Mouse (Mus musculus) neural tube, embryonic 12.5 days (tissue): ENCODE data around the gene Prm1. TPM values are rescaled to one million over a fixed set of nuclear protein-coding genes. Genes with fewer than 3 reads are reported as not detected.

Experiments
- ATAC-seq: fragments of 200-750 bp; cut with Nextera tagmentation; 2 replicates; pipeline ENCODE4 v1.8.0; 2017; ENCODE audit warnings: low read depth, mild to moderate bottlenecking, moderate TSS enrichment, moderate library complexity; ENCODE audit not compliant: low FRiP score
- H3K27ac ChIP-seq: fragments of 300-500 bp; sonication (generic); 2 replicates; pipeline ENCODE4 v1.5.1; 2016
- H3K27me3 ChIP-seq: fragments of 300-500 bp; sonication (generic); replicated peaks from 2 replicates; pipeline ENCODE4 v1.6.1; 2016; ENCODE audit warnings: mild to moderate bottlenecking
- H3K36me3 ChIP-seq: fragments of 300-500 bp; sonication (generic); 2 replicates; pipeline ENCODE4 v1.6.1; 2016; ENCODE audit warnings: mild to moderate bottlenecking
- H3K4me1 ChIP-seq: fragments of 300-500 bp; sonication (generic); 2 replicates; pipeline ENCODE4 v1.6.1; 2016
- H3K4me2 ChIP-seq: fragments of 300-500 bp; sonication (generic); replicated peaks from 2 replicates; pipeline ENCODE4 v1.6.1; 2016; ENCODE audit warnings: mild to moderate bottlenecking
- H3K4me3 ChIP-seq: fragments of 300-500 bp; sonication (generic); 2 replicates; pipeline ENCODE4 v1.5.1; 2016
- H3K9ac ChIP-seq: fragments of 300-500 bp; sonication (generic); 2 replicates; pipeline ENCODE4 v1.6.1; 2016; ENCODE audit warnings: mild to moderate bottlenecking
- H3K9me3 ChIP-seq: fragments of 300-500 bp; sonication (generic); 2 replicates; pipeline ENCODE4 v1.6.1; 2016; ENCODE audit warnings: mild to moderate bottlenecking
- WGBS: fragments of 180-500 bp; shearing (Covaris S2); methylation state at CpG from one replicate; pipeline ENCODE4 v1.1.7; 2016; 5-methylcytosine and 5-hydroxymethylcytosine counted together
- polyA plus RNA-seq: library from polyadenylated mRNA; unstranded; fragments of >200 nt; fragmentation: Nextera tagmentation; extraction: Ambion mirVana; gene quantifications from 2 replicates; pipeline ENCODE4 v1.2.1, GENCODE M21; 2016

Prm1 gene
- polyA plus RNA-seq, 1 experiment from 2014 or later = not detected

DNA sequence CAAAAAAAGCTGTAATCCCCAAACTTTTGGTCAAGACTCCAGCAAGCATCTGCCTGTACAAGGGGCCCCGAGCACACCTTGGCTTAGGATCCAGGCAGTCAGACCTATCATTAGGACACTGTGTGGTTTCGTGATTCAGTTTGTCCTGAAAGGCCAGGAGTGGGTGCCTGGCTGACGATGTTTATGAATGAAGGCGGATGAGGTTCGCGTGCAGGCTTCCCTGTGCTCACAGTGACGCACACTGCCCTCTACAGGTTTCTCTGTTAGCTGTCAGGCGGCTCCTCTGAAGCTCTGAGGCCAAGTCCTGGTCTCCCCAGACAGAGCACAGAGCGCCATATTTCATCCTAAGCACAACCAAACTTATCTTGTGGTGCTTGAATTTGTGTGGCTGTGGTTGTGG, 19.4 kb downstream of the Prm1 start:
- H3K9me3 ChIP-seq = no peaks in the 10 kb centered on the region

DNA sequence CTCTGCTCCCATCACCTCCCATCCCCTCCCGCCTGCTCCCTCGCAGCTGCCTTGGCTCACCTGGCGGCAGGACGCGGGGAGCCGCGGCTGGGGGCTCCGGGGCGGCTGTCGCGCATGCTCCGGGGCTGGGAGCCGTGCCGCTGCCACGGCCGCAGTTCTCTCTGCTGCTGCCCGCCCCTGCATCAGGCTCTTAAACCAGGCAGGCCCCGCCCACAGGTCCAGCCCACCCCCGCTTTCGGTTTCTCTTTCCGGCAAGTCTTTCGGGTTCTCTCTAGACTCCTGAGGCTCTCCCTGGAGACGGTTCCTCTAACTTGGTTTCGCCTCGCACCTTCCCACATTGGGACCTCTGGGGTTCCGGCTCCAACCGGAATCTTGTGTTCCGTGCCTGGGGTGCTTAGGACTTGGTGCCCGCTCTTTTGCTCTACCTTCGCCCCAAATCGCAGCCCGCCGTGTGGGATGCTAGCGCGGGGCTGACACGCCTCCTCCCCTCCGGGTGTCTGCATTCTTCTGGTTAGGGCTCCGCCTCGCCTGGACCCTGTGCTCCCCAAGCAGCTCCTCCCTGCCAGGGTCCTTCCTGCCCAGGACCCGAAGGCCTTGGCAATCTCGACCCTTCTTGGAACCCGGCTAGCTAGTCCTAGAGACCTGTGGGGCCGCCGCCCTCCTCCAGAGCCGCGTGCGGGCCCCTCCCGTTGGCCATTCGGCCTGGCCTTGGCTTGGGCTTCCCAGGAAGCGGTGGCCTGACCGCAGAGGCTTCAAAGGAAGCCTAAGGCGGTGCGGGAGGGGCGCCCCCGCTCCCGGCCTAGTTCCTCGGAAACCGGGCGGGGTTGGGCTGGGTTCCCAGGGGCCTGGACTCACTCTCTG, 20.0 kb downstream of the Prm1 start, which contains the start of gene Socs1:
TSS of gene Socs1 (minus strand) at position 166 of the 861 bp plus-strand sequence.
- Histone ChIP-seq H3K36me3 (no peaks in the 10 kb centered on the region), H3K27ac (peak within 1 kb of the TSS; percentile 65), H3K4me1 (peaks cover 26% of the 10 kb centered on the region), H3K4me2 (peak within 1 kb of the TSS; percentile 99), H3K9ac (peak within 1 kb of the TSS; percentile 73), H3K9me3 (no peaks in the 10 kb centered on the region), H3K27me3 (peaks cover 30% of the 10 kb centered on the region; the same call in 1 of the 2 replicates), H3K4me3 (peak within 1 kb of the TSS; percentile 68)
- under 1% methylated on average over 59 of the region's 59 CpGs for WGBS
- ATAC-seq = peak; percentile 86

More for the DNA sequence above, 19.4 kb downstream of the Prm1 start:
- WGBS = 3% methylated on average over 9 of the region's 9 CpGs
- H3K4me2 ChIP-seq = peak overlapping the region; percentile 99
- H3K9ac ChIP-seq = peak overlapping the region; percentile 73
- H3K4me1 ChIP-seq = peaks cover 26% of the 10 kb centered on the region
- peaks cover 30% of the 10 kb centered on the region; the same call in 1 of the 2 replicates for H3K27me3 ChIP-seq
- H3K27ac ChIP-seq = 0 out of 2 replicates have a peak overlapping the region, but pooled peaks have one; percentile 65
- H3K4me3 ChIP-seq = peak overlapping the region; percentile 68
- H3K36me3 ChIP-seq = no peaks in the 10 kb centered on the region
- peak; percentile 42 for ATAC-seq

DNA sequence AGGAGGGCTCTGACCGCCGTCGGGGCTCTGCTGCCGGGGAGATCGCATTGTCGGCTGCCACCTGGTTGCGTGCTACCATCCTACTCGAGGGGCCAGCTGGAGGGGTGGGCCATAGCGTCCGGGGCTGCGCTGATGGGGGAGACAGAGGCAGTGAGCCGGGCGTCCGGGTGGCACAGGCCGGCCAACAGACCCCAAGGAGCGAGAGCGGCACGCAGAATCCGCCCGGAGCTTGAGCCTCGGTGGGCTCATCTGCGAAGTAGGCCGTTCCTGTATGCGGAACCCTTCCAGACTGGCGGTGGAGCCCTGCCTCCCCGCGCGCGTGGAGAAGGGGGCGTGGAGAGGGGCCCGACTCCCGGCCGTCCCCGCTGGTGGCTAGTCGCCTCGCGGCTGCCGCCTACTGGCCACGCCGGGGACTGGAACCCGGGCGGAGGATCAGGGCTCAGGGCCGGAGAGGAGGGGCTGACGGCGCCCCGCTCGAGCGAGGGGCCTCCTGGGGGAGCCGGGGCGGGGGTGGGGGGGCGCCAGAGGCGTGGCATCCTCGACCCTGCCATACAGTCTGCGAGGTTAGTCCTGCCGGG, 20.8 kb downstream of the Prm1 start:
- 0 out of 2 replicates have a peak overlapping the region, but pooled peaks have one; percentile 65 for H3K27ac ChIP-seq
- H3K9ac ChIP-seq = peak overlapping the region; percentile 73
- peaks cover 26% of the 10 kb centered on the region for H3K4me1 ChIP-seq
- H3K27me3 ChIP-seq = peaks cover 30% of the 10 kb centered on the region; the same call in 1 of the 2 replicates
- under 1% methylated on average over 54 of the region's 55 CpGs for WGBS
- H3K9me3 ChIP-seq = no peaks in the 10 kb centered on the region
- peak overlapping the region; percentile 68 for H3K4me3 ChIP-seq
- ATAC-seq = peak; percentile 82
- no peaks in the 10 kb centered on the region for H3K36me3 ChIP-seq
- H3K4me2 ChIP-seq = peak overlapping the region; percentile 99

DNA sequence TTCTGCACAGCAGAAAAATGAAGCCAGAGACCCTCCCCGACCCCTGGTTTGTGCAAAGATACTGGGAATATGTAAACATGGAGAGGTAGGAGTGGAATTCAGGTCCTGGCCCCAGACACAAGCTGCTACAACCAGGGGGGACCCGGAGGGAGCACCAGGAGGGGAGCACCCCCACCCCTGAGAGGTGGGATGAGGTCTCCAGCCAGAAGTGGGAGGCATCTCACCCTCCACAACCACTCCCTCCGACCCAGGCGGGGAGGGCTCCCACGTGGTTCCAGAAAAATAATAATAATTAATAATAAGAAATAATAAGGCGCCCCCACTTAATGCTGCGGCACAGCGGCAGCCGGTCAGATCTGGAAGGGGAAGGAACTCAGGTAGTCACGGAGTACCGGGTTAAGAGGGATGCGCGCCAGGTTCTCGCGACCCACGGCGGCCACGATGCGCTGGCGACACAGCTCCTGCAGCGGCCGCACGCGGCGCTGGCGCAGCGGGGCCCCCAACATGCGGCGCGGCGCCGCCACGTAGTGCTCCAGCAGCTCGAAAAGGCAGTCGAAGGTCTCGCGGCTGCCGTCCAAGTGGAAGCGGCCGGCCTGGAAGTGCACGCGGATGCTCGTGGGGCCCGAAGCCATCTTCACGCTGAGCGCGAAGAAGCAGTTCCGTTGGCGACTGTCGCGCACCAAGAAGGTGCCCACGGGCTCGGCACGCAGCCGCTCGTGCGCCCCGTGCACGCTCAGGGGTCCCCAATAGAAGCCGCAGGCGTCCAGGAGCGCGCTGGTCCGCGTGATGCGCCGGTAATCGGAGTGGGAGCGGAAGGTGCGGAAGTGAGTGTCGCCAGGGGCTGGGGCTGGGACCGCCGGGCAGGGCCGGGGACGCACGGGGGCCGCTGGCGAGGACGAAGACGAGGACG, 21.5 kb downstream of the Prm1 start:
- Histone ChIP-seq H3K9me3 (no peaks in the 10 kb centered on the region), H3K27me3 (peaks cover 30% of the 10 kb centered on the region; the same call in 1 of the 2 replicates), H3K4me3 (peak overlapping the region; percentile 68), H3K36me3 (no peaks in the 10 kb centered on the region), H3K4me2 (peak overlapping the region; percentile 99), H3K27ac (no peak overlapping the region), H3K4me1 (peaks cover 26% of the 10 kb centered on the region), H3K9ac (peak overlapping the region; percentile 73)
- 3% methylated on average over 81 of the region's 81 CpGs for WGBS
- peak; percentile 5; the same call in 1 of the 2 replicates for ATAC-seq

DNA sequence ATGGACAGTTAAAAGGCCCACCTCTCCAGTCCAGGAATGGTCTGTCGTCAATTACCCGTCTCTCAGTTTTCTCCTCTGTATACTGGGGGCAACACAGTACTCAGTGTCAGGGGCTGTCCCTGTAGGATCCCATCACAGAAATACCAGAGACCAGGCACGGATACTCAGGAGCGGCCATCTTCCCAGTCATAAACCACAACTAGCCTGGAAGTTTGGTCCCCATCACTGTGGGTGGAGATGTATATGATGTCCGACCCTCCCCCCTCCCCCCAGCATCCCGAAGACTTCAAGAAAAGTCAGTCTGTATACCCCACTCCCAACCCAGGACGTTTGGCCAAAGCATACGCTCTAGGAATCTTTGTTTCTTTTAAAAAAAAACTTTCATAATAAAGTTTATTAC, 22.2 kb downstream of the Prm1 start:
- Histone ChIP-seq H3K4me3 (no peak overlapping the region), H3K27me3 (peaks cover 29% of the 10 kb centered on the region; the same call in 1 of the 2 replicates), H3K4me2 (peak overlapping the region; percentile 99), H3K4me1 (peaks cover 26% of the 10 kb centered on the region), H3K9me3 (no peaks in the 10 kb centered on the region), H3K27ac (no peak overlapping the region), H3K36me3 (no peaks in the 10 kb centered on the region), H3K9ac (no peak overlapping the region)
- 53% methylated on average over 8 of the region's 8 CpGs for WGBS
- no peak for ATAC-seq

DNA sequence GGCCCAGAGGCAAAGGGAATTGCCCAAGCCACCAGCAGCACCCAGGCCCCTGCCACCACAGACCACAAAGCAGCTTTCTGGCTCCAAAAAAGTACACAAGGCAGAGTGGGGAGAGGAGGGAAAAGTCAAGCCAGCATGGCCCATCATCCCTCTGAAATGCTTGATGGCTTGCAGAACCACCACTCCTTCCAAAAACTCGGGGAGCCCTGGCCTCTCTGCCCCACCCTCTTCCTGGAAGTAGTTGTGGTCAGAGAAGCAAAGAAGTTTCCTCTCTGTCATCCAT, 22.5 kb downstream of the Prm1 start:
- Histone ChIP-seq H3K9me3 (no peaks in the 10 kb centered on the region), H3K36me3 (no peaks in the 10 kb centered on the region), H3K4me3 (no peak overlapping the region), H3K9ac (no peak overlapping the region), H3K4me1 (peaks cover 26% of the 10 kb centered on the region), H3K4me2 (peak overlapping the region; percentile 99; the same call in 1 of the 2 replicates), H3K27me3 (peaks cover 26% of the 10 kb centered on the region; the same call in 1 of the 2 replicates), H3K27ac (no peak overlapping the region)
- 60% methylated on average over 1 of the region's 1 CpGs for WGBS
- ATAC-seq = no peak

DNA sequence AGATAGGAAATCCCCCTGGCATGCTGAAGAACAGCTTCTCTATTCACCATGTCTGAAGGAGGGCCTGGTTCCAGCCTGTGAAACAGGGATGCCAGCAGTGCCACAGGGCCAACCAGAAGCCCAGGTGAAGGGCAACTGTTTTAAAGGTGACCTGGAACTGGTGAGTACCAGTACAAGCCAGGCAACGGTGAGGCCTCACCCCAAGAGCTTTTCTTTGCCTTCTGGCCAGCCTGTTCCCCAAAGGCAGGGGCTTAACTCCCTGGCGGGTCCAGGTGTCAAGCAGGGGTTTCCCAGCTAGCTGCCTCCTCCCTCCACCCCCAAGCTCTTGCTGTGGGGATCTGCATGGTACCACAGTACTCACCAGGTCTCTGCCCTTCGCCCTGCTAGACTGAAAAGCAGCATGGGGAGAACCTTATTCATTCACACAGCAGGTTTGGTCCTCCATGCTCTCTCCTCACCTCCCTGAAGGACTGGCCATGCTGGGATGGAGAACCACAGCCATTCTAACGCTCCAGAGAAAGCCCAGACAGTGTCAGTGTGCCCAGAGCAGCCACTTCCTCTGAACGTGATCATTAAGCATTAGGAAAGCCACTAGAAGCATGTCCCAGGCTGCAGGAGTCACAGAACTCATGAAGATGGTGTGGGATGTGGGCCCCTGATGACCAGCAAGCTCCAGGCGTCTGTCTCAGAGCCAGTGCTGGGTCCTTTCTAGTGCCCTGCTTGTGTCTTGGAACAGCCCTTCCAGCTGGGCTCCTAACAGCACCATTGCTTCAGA, 23.1 kb downstream of the Prm1 start:
- no peak for ATAC-seq
- WGBS = 48% methylated on average over 6 of the region's 6 CpGs
- Histone ChIP-seq H3K36me3 (no peaks in the 10 kb centered on the region), H3K4me3 (no peak overlapping the region), H3K9ac (no peak overlapping the region), H3K9me3 (no peaks in the 10 kb centered on the region), H3K27ac (no peak overlapping the region), H3K4me1 (peaks cover 26% of the 10 kb centered on the region), H3K4me2 (peak overlapping the region; percentile 15; the same call in 1 of the 2 replicates), H3K27me3 (peaks cover 26% of the 10 kb centered on the region; the same call in 1 of the 2 replicates)

DNA sequence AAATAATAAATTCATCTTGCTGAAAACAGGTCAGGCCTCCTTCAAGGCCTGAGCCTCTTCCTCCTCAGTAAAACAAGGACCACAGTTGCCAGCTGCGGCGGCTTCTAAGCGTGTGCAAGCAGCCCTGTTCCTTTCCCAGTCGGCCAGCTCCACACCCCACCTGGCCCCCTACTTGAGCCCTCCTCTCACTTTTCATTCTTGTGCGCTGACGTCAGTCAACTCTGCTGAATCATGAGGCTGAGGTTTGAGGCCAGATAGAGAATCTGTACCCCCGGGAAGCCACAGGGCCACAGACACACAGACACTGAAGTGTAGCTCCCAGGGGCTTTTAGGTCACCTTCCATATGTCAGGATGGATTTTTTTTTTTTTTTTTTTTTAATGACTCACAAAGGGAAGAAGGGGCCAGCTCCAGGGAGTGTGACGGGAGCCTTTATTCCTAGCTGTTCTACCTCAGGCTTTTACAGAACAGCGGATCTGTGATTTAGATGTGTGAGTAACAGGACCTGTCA, 23.7 kb downstream of the Prm1 start:
- H3K9ac ChIP-seq = no peak overlapping the region
- H3K9me3 ChIP-seq = no peaks in the 10 kb centered on the region
- peaks cover 26% of the 10 kb centered on the region; the same call in 1 of the 2 replicates for H3K27me3 ChIP-seq
- H3K4me3 ChIP-seq = no peak overlapping the region
- 50% methylated on average over 9 of the region's 9 CpGs for WGBS
- H3K36me3 ChIP-seq = no peaks in the 10 kb centered on the region
- H3K4me1 ChIP-seq = peaks cover 26% of the 10 kb centered on the region
- H3K4me2 ChIP-seq = no peak overlapping the region
- H3K27ac ChIP-seq = no peak overlapping the region
- no peak for ATAC-seq

DNA sequence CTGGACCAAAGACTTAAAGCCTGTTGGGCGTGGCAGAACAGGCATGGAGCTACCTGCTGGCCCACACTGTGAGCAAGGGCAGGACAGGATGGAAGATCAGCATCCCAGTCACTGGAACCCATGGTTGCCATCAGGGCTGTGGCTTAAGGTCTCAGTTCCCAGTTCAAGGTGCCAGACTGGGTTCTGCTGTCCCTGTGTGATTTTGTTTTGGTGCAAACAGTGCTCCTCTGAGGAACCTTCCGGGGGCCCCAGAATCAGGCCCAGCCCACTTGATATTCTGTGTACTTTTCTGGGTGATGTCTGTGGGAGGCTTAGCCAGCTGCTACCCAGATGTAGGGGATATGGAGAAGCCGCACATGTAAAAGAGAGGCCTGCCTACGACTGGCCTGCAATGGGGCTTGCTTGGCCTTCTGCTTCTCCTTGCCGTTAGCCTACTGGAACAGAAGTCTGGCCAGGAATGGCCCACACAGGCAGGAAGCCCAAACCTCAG, 25.0 kb downstream of the Prm1 start:
- no peaks in the 10 kb centered on the region for H3K36me3 ChIP-seq
- H3K9me3 ChIP-seq = no peaks in the 10 kb centered on the region
- H3K27me3 ChIP-seq = peaks cover 26% of the 10 kb centered on the region; the same call in 1 of the 2 replicates
- H3K4me1 ChIP-seq = peaks cover 18% of the 10 kb centered on the region
- H3K9ac ChIP-seq = no peak overlapping the region
- H3K27ac ChIP-seq = no peak overlapping the region
- H3K4me2 ChIP-seq = no peak overlapping the region
- ATAC-seq = no peak
- 72% methylated on average over 5 of the region's 5 CpGs for WGBS
- H3K4me3 ChIP-seq = no peak overlapping the region

DNA sequence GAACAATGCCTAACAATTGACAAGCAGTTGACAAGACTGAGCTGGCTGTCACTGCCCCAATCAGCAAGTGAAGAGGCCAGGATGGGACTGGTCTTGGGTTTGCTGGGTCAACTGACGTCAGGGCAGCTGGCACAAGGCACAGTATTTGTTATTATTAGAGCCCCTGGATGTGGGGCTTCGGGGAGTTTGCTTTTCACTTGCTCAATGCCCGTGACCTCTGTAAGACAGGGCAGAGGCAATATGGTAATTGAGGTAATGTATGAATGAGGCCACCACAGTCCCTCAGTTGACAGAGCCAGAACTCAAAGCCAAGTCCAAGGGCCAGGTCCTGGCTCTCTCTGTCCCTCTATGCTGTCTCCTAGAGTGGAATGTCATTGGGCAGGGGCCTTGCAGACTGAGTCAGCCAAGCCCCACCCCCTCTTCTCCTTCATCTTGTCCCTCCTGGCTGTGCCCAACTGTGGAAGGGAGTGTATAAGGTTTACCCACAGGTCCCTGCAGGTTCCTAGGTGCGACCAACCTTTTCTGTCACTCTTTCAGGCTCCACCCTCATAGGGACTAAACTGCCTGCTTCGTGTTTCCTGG, 28.0 kb downstream of the Prm1 start:
- H3K27ac ChIP-seq = no peak overlapping the region
- ATAC-seq = no peak
- no peaks in the 10 kb centered on the region for H3K36me3 ChIP-seq
- no peak overlapping the region for H3K9ac ChIP-seq
- H3K27me3 ChIP-seq = peaks cover 4% of the 10 kb centered on the region; the same call in 1 of the 2 replicates
- H3K4me3 ChIP-seq = no peak overlapping the region
- 75% methylated on average over 5 of the region's 5 CpGs for WGBS
- H3K4me1 ChIP-seq = peaks cover 5% of the 10 kb centered on the region; the same call in 1 of the 2 replicates
- H3K4me2 ChIP-seq = no peak overlapping the region
- H3K9me3 ChIP-seq = no peaks in the 10 kb centered on the region
